ENCODE assay signal across 13 mouse cellular contexts in the genomic region with DNA sequence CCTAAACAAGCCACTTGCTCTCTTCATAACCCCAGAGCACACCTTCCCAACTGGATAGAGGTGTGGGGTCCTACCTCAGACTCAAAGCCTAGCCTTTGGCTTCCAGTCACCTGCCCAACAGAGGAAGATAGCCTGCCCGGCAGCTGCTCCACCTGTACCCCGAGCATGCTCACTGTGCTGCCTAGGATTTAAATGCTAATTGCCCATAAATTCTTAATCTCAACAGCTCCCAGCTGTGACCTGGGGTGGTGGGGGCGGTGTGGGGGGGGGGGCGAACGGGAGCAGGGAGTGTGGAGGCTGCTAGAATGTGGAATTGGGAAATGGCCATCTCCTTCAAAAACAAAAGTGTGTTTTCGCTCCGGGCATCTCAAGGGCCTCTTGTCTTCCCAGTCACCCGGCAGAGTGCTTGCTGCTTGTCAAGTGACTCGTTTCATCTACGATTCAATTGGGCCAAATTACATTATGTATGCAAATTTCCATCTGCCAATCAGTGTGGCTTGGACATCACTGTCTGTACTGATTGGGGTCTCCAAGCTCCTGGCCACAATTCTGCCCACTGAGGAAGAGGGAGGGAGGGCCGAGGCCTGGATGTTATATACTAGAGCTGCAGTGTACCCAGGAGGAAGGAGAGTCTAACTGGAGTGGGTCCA.
DNase-seq lines count a peak whose midpoint lies in the region; ATAC-seq and TF ChIP-seq lines count a peak whose summit lies in the region.
"Had no signal": no experiment of that assay in that cellular context is flagged by ENCODE, and none has a peak within 500 bp of the region (broad histone marks: within the 10 kb centered on the region; RNA-seq: fewer than 3 reads in every experiment).

No protein-coding gene starts in this region.

- no peak overlapping the region for H3K4me2 ChIP-seq in hindbrain, embryonic 14.5 days (replicated peaks)
- H3K4me2 ChIP-seq: heart, embryonic 11.5 days; liver, embryonic 12.5 days had no signal

- H3K4me3 ChIP-seq in hindbrain, embryonic 14.5 days (replicated peaks; ENCODE audit: low read length), result no peak overlapping the region
- H3K4me3 ChIP-seq in left cerebral cortex, adult 2 months, result no peak overlapping the region
- H3K4me3 ChIP-seq: liver, embryonic 12.5 days had no signal

- peaks cover 20% of the 10 kb centered on the region for H3K4me1 ChIP-seq in hindbrain, embryonic 14.5 days (replicated peaks; ENCODE audit: control insufficient read depth, insufficient read depth, low read length)
- H3K4me1 ChIP-seq: liver, embryonic 12.5 days had no signal

- 18% methylated on average over 11 of the region's 11 CpGs for WGBS in hindbrain, embryonic 14.5 days

- ATAC-seq in hindbrain, embryonic 14.5 days (ENCODE audit: low FRiP score), result peak; percentile 68; the same call in 1 of the 2 replicates
- ATAC-seq: liver, embryonic 12.5 days had no signal

- intact Hi-C loops in left cerebral cortex, postnatal 4 days (cut with DNase I), result no loop called here
- intact Hi-C loops in left cerebral cortex, postnatal 14 days (cut with DNase I), result no loop called here
- intact Hi-C loops in left cerebral cortex, adult 2 months (cut with DNase I), result no loop called here

- H3K27me3 ChIP-seq in hindbrain, embryonic 14.5 days (ENCODE audit: control insufficient read depth, insufficient read depth, low read length), result no peaks in the 10 kb centered on the region

- no peak overlapping the region for H3K9ac ChIP-seq in hindbrain, embryonic 14.5 days
- H3K9ac ChIP-seq: liver, embryonic 12.5 days had no signal

- no peak overlapping the region for H3K27ac ChIP-seq in hindbrain, embryonic 14.5 days
- H3K27ac ChIP-seq in left cerebral cortex, adult 2 months, result no peak overlapping the region
- H3K27ac ChIP-seq: liver, embryonic 12.5 days had no signal

- peak; percentile 39 for DNase-seq in left cerebral cortex, postnatal 4 days
- DNase-seq in left cerebral cortex, postnatal 14 days (ENCODE audit: low spot score in 2 of 2), result no peak
- DNase-seq in hindbrain, embryonic 14.5 days (ENCODE audit: low spot score), result peak; percentile 46
- peak; percentile 76 for DNase-seq in lung, postnatal 36 days
- peak; percentile 84 for DNase-seq in retina, postnatal 1 day
- DNase-seq in urinary bladder, adult 2 months (ENCODE audit: low spot score), result no peak
- DNase-seq in left cerebral cortex, adult 2 months (ENCODE audit: extremely low spot score in 1 of 2, low spot score in 2 of 2), result no peak
- no peak for DNase-seq in testis, postnatal 10 days (ENCODE audit: low spot score)
- DNase-seq: adrenal gland, postnatal 10 days; B cell, adult 2 months; cerebellum, adult 8-10 months had no signal

- no peaks in the 10 kb centered on the region for H3K36me3 ChIP-seq in hindbrain, embryonic 14.5 days (replicated peaks; ENCODE audit: control insufficient read depth, insufficient read depth)
- H3K36me3 ChIP-seq: liver, embryonic 12.5 days had no signal

- H3K9me3 ChIP-seq in hindbrain, embryonic 14.5 days (ENCODE audit: control insufficient read depth, low read length), result no peaks in the 10 kb centered on the region
- H3K9me3 ChIP-seq: liver, embryonic 12.5 days had no signal

- no peak for TF ChIP-seq CTCF in left cerebral cortex, adult 2 months (IDR thresholded peaks at IDR 0.05)

Comparison
In these comparisons a context has a peak if more than half of its experiments do, and no peak if none do; other contexts are left out.
1. DNase-seq: peak in left cerebral cortex, postnatal 4 days (single experiment), hindbrain, embryonic 14.5 days (single experiment), lung, postnatal 36 days (single experiment) and retina, postnatal 1 day (single experiment); none in left cerebral cortex, postnatal 14 days (0 of 2), urinary bladder, adult 2 months (single experiment), left cerebral cortex, adult 2 months (0 of 2) and testis, postnatal 10 days (single experiment).